Mouse (Mus musculus): ENCODE results near the gene Sez6l2.

Gene Sez6l2

GRCm38 (mm10) chr7:126961965-126962364 lies 11.6 kb downstream of the Sez6l2 start:
- no peak for DNase-seq

GRCm38 (mm10) chr7:126963548-126964286 lies 13.4 kb downstream of the Sez6l2 start:
- DNase-seq = peak; percentile 73

DNA sequence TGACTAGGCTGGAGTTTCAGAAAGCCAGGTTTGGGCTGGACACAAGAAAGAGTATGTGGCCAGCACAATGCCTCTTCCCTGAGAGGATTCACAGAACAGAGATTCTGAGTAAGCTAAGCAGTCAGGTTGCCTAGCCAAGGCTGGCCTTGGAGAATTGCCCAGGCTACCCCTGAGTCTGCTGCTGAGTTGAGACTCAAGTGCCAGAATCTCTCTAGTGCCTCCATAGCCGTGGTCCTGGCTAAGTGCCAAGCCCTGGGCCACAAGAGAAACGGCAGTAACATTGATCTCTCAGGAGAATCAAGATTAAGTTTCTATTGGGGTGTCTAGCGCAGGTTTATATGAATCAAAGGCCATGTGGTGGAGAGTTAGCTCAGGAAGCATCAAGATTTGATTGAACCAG lies 15.2 kb downstream of the Sez6l2 start:
- DNase-seq = no peak

- DNase-seq = no peak
Observed at GRCm38 (mm10) chr7:126967361-126967760, 17.0 kb downstream of the Sez6l2 start.

GRCm38 (mm10) chr7:126975493-126975892 lies 25.1 kb downstream of the Sez6l2 start:
- DNase-seq = no peak

- DNase-seq = no peak
Observed at GRCm38 (mm10) chr7:126975893-126975949, 25.4 kb downstream of the Sez6l2 start, which contains the start of gene Cdipt. TSS of gene Cdipt (plus strand) at chr7:126975914.

DNA sequence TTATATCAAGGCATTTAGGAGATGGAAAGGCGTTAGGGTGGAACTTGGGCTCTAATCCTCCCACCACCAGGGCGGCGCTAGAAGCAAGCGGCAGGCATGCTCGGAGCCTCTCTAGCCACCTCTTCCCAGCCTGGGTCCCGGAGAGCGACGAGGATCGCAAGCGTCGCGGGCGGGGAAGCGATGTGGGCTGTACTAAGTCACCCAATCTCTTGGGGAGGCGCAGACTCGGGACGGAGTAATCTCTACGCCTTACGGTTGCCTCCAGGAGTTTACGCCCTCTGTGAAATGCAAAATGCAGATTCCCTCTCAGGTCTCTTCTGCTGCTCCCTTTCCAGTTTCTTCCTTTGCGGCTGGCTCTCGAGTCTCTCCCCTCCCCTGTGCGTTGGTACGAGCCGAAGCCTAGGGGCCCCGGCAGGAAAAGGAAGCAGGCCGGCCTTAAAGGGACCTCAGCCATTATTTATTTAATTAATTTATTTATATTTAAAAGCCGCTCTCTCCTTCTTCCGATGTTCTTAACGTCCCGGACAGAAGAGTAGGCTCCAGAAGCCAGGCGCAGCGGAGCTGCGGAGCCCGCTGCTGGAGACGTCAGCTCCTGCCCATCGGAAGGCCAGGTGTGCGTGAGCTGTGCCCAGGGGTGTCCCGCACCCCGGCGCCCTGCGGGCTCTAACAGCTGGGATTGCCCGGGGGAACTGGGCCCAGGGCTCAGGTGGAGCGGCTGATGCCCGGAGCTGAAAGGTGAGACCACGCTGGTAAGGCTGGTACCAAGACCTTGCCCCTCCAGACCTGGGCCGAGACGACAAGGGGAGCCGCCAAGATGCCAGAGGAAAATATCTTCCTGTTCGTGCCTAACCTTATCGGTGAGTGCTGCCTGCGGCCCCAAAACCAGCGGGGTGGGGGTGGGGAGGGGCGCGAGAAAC lies 25.8 kb downstream of the Sez6l2 start, which contains the start of gene Cdiptos:
Gene Cdiptos (minus strand): TSS at position 149 of the 917 bp plus-strand sequence.
- peak; percentile 99 for DNase-seq

GRCm38 (mm10) chr7:126976878-126977459 lies 26.6 kb downstream of the Sez6l2 start:
- no peak for DNase-seq

DNA sequence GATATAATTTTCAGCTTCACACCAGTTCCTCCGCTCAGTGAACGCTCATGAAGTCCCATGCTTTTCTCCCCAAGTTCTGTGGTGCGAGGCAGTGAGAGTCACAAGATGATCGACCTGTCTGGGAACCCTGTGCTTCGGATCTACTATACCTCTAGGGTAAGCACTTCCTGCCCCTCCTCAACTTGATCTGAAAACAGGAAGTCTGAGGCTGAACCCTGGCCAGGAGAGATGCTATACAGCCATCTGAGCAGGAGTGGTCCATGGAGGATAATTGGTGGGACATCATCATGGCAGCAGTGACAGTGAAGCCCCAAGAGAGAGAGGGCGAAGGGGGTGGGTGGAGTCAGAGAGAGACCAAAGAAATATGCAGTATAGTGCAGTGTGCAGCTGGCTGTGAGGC lies 28.5 kb downstream of the Sez6l2 start:
- DNase-seq = no peak

- no peak for DNase-seq
Observed at GRCm38 (mm10) chr7:126981601-126982000, 31.2 kb downstream of the Sez6l2 start.

DNA sequence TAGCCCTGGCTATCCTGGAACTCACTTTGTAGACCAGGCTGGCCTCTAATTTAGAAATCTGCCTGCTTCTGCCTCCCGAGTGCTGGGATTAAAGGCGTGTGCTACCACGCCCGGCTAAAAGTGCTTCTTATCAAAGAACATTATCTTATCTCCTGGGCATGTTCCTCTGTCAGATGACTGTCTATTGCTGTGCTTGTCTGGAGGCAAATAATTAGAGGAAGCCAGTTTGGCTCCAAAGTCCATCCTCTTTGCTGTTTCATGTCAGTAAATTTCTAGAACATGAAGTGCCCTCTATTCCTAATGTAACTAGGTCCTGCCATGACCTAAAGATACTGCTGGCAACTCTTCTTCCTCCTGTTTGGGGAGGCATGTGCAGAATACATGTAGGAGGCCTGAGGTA lies 31.7 kb downstream of the Sez6l2 start:
- DNase-seq = no peak

DNA sequence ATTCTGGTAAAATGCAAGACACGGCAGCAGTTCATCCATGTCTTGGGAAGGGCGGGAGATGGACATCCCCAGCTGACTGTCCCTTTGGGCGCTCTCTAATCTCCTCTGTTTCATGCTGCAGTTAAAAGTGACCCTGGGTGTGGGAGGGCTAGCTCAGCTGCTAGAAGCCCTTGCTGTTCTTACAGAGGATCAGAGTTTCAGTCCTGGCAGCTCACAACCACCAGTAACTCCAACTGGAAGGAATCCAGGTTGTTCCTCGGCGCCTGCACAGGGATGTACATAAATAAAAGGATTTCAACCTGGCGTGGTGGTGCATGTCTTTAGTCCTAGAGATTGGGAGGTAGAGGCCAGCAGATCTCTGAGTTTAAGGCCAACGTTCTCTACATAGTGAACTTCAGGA lies 32.8 kb downstream of the Sez6l2 start:
- DNase-seq = no peak

- no peak for DNase-seq
Observed at GRCm38 (mm10) chr7:126984667-126985444, 34.5 kb downstream of the Sez6l2 start.

DNA sequence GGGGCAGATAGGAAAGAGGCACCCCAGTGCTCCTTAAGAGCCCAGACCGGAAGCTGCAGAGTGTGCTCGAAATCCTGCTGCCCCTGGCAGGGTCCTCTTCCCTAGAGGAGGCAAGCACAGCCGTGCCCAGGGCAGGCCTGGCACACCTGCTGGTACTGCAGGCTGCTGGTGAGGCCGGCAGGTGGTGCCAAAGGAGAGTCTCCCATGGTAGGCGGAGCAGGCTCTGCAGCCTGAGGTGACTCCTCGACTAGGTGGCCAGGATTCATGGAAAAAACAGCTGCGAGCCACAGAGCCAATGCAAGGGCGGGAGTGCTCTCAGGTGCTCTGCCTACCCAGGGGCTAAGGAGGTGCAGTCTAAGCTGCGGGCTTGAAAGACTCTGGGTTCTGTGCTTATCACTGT lies 36.0 kb downstream of the Sez6l2 start:
- peak; percentile 71 for DNase-seq

GRCm38 (mm10) chr7:126988816-126989215 lies 38.5 kb downstream of the Sez6l2 start:
- DNase-seq = peak; percentile 72

DNA sequence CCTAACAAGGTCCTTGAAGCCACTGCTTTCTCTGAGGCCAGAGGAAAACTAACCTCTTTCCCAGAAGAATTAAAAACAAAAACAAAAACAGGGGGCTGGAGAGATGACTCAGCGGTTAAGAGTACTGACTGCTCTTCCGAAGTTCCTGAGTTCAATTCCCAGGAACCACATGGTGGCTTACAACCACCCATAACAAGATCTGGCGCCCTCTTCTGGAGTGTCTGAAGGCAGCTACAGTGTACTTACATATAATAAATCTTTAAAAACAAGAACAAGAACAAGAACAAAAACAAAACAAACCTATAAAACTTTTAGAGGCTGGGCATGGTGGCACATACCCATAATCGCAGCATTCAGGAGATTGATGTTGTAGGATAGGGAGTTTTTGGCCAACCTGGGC lies 46.1 kb downstream of the Sez6l2 start:
- DNase-seq = peak; percentile 57

- no peak for DNase-seq
Observed at GRCm38 (mm10) chr7:126999568-126999967, 49.2 kb downstream of the Sez6l2 start.

DNA sequence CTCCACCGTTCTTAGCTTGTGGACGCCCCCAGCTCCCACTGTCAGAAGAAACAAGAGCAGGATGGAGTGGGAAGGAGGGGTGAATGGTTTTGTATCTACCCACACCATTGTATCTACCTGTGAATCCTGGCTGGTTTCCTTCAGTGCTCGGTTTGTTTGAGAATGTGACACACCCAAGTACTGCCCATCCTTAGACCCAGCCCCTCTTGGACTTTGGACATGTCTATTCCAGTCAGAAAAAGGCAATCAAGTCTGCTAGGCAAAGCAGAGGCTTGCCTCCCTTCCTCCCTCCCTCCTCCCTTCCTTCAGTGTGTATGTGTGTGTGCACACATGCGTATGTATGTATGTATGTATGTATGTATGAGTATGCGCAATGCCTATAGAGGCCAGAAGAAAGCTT lies 53.3 kb downstream of the Sez6l2 start:
- no peak for DNase-seq

GRCm38 (mm10) chr7:127004122-127004875 lies 53.9 kb downstream of the Sez6l2 start:
- no peak for DNase-seq

DNA sequence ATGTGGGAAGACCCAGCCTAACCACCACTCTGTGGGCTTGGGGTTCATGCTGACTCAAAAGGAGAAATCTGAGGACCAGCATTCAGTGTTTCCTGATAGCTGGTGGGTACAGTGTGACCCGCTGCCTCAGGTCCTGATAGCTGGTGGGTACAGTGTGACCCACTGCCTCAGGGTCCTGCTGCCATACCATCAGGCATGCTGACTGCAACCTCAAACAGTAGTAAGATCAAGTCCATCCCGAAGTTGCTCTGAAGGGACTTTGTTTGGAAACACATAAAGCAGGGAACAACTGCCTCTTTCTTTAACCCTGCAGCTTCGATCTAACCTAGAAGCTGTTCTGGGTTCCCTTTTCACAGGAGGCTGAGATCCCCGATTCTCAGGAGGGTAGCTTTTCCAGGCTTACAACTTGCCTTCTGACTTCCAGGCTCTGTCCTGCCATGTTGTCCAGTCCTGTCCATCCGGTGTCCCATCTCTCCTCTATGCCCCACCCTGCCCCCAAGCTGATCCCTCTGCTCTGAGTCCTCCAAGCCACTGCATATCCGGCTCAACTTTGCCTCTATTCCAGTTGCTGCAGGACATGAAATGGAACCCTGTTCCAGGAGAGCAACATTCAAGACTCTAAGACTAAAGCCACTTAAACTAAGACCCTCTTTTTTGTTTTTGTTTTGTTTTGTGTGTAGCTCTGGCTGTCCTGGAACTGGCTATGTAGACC lies 57.1 kb downstream of the Sez6l2 start:
- DNase-seq = no peak

GRCm38 (mm10) chr7:127008239-127009019 lies 58.1 kb downstream of the Sez6l2 start:
- DNase-seq = peak; percentile 41
